Mouse (Mus musculus) activated CD4-positive, CD25-positive, alpha-beta regulatory T cell, adult 4 months (primary cell): ENCODE results near the gene Nxph4. TPM values are rescaled to one million over a fixed set of nuclear protein-coding genes. Genes with fewer than 3 reads are reported as not detected.
A peak's percentile ranks its signal among the peaks of the same experiment; 100 is the strongest.

ENCODE experiments used
- ATAC-seq: one replicate; pipeline ENCODE4 v1.8.0; 2017
- polyA plus RNA-seq, 2 experiments: library from polyadenylated mRNA; unstranded; fragments of 100-300 nt; shearing (Covaris generic); gene quantifications; one replicate each; pipeline ENCODE4 v1.2.1; 2017

The Nxph4 gene
- polyA plus RNA-seq, 2 experiments from 2014 or later = not detected

GRCm38 (mm10) chr10:127542084-127542483 lies 7.7 kb upstream of the Nxph4 start:
- ATAC-seq = no peak

- ATAC-seq = no peak
These were observed 7.2 kb upstream of the Nxph4 start for GRCm38 (mm10) chr10:127541510-127541909.

- no peak for ATAC-seq
These were observed 3.7 kb upstream of the Nxph4 start for GRCm38 (mm10) chr10:127537854-127538583.

- ATAC-seq = no peak
These were observed 2.4 kb upstream of the Nxph4 start for GRCm38 (mm10) chr10:127536586-127537314.

GRCm38 (mm10) chr10:127534929-127535384 lies 598 bp upstream of the Nxph4 start:
- peak; percentile 18 for ATAC-seq

- no peak for ATAC-seq
These were observed 2.8 kb downstream of the Nxph4 start for GRCm38 (mm10) chr10:127531548-127531947.

- no peak for ATAC-seq
These were observed 3.4 kb downstream of the Nxph4 start for GRCm38 (mm10) chr10:127530945-127531344.

- ATAC-seq = no peak
These were observed 6.9 kb downstream of the Nxph4 start for GRCm38 (mm10) chr10:127527481-127527880.

- no peak for ATAC-seq
These were observed 7.7 kb downstream of the Nxph4 start for GRCm38 (mm10) chr10:127526681-127527080.

GRCm38 (mm10) chr10:127526048-127526447 lies 8.3 kb downstream of the Nxph4 start:
- no peak for ATAC-seq

- no peak for ATAC-seq
These were observed 9.6 kb downstream of the Nxph4 start for GRCm38 (mm10) chr10:127524646-127525255.

- peak; percentile 52 for ATAC-seq
These were observed 12.2 kb downstream of the Nxph4 start, which contains the start of gene Shmt2 for GRCm38 (mm10) chr10:127522088-127522581. TSS of gene Shmt2 (minus strand) at chr10:127522444.

GRCm38 (mm10) chr10:127521611-127522080 lies 12.7 kb downstream of the Nxph4 start:
- peak; percentile 67 for ATAC-seq

- ATAC-seq = no peak
These were observed 13.5 kb downstream of the Nxph4 start for GRCm38 (mm10) chr10:127520714-127521357.

GRCm38 (mm10) chr10:127519903-127520713 lies 14.3 kb downstream of the Nxph4 start:
- ATAC-seq = no peak

- no peak for ATAC-seq
These were observed 15.2 kb downstream of the Nxph4 start for GRCm38 (mm10) chr10:127519041-127519701.

- no peak for ATAC-seq
These were observed 16.4 kb downstream of the Nxph4 start for GRCm38 (mm10) chr10:127517941-127518340.

GRCm38 (mm10) chr10:127516576-127517260 lies 17.6 kb downstream of the Nxph4 start:
- ATAC-seq = no peak

- no peak for ATAC-seq
These were observed 18.3 kb downstream of the Nxph4 start for GRCm38 (mm10) chr10:127515983-127516459.

- no peak for ATAC-seq
These were observed 18.9 kb downstream of the Nxph4 start for GRCm38 (mm10) chr10:127515271-127515982.
